Mouse (Mus musculus): ENCODE results near the gene Azgp1. TPM values are rescaled to one million over a fixed set of nuclear protein-coding genes. Genes with fewer than 3 reads are reported as not detected.

The Azgp1 gene
- total RNA-seq (2023), result not detected in 4 replicates

GRCm38 (mm10) chr5:137981300-137981699, at the start of gene Azgp1:
Gene Azgp1, plus strand, starts transcription at chr5:137981520.

GRCm38 (mm10) chr5:137962945-137963344, 18.4 kb upstream of the Azgp1 start, which contains the start of gene Gjc3:
Gene Gjc3, minus strand, starts transcription at chr5:137963098.

GRCm38 (mm10) chr5:138020961-138021479, 39.7 kb downstream of the Azgp1 start, which contains the start of the genes Smok3a and Smok3b:
Gene Smok3a, plus strand, starts transcription at chr5:138021261.
Gene Smok3b, plus strand, starts transcription at chr5:138021429.

Other genes with a start within 250 kb of the Azgp1 start
- 0.24 to 0.75 TPM (median 0.55 TPM) in 4 replicates for gene Nyap1, start 239.9 kb upstream of the Azgp1 start, total RNA-seq (2023)
- gene Tsc22d4, start 235.8 kb upstream of the Azgp1 start, total RNA-seq (2023), result 195 to 220 TPM (median 202 TPM) in 4 replicates
- gene Ppp1r35, start 202.7 kb upstream of the Azgp1 start, total RNA-seq (2023), result 19.5 to 26.0 TPM (median 22.4 TPM) in 4 replicates
- 80.8 to 118 TPM (median 101 TPM) in 4 replicates for gene Mepce, start 193.9 kb upstream of the Azgp1 start, total RNA-seq (2023)
- gene Zcwpw1, start 193.7 kb upstream of the Azgp1 start, total RNA-seq (2023), result 15.0 to 20.7 TPM (median 19.2 TPM) in 4 replicates
- 0.45 to 3.5 TPM (median 2.1 TPM) in 4 replicates for gene Pilra, start 145.2 kb upstream of the Azgp1 start, total RNA-seq (2023)
- 1.3 to 2.3 TPM (median 1.9 TPM) in 4 replicates for gene Pilrb1, start 123.4 kb upstream of the Azgp1 start, total RNA-seq (2023)
- gene Pilrb2, start 109.7 kb upstream of the Azgp1 start, total RNA-seq (2023), result 0.81 to 2.7 TPM in 2 of 4 replicates, not detected in the others
- not detected in 4 replicates for gene Cyp3a13, start 59.9 kb upstream of the Azgp1 start, total RNA-seq (2023)
- gene Gjc3, start 18.4 kb upstream of the Azgp1 start, total RNA-seq (2023), result not detected in 4 replicates
- not detected in 4 replicates for gene Smok3a, start 39.7 kb downstream of the Azgp1 start, total RNA-seq (2023)
- not detected in 4 replicates for gene Smok3b, start 39.9 kb downstream of the Azgp1 start, total RNA-seq (2023)
- gene Smok3c, start 71.7 kb downstream of the Azgp1 start, total RNA-seq (2023), result not detected in 4 replicates
- 16.7 to 18.6 TPM (median 17.1 TPM) in 4 replicates for gene Zkscan1, start 103.6 kb downstream of the Azgp1 start, total RNA-seq (2023)
- 7.5 to 14.3 TPM (median 10.9 TPM) in 4 replicates for gene Zscan21, start 135.4 kb downstream of the Azgp1 start, total RNA-seq (2023)
- 8.3 to 11.6 TPM (median 9.5 TPM) in 4 replicates for gene Zfp113, start 174.2 kb downstream of the Azgp1 start, total RNA-seq (2023)
- 48.8 to 54.2 TPM (median 50.0 TPM) in 4 replicates for gene Cops6, start 179.6 kb downstream of the Azgp1 start, total RNA-seq (2023)
- 33.4 to 38.4 TPM (median 35.6 TPM) in 4 replicates for gene Ap4m1, start 190.5 kb downstream of the Azgp1 start, total RNA-seq (2023)
- gene Mcm7, start 190.9 kb downstream of the Azgp1 start, total RNA-seq (2023), result 50.1 to 67.0 TPM (median 54.9 TPM) in 4 replicates
- gene Taf6, start 205.9 kb downstream of the Azgp1 start, total RNA-seq (2023), result 27.6 to 29.1 TPM (median 28.3 TPM) in 4 replicates
- gene Cnpy4, start 206.0 kb downstream of the Azgp1 start, total RNA-seq (2023), result 14.6 to 16.4 TPM (median 15.4 TPM) in 4 replicates
- 0.91 to 1.6 TPM (median 1.3 TPM) in 4 replicates for gene Mblac1, start 212.8 kb downstream of the Azgp1 start, total RNA-seq (2023)
- gene Nxpe5, start 244.4 kb downstream of the Azgp1 start, total RNA-seq (2023), result not detected in 4 replicates

Measured in B cell, adult 62 days (primary cell).